24 mouse cellular contexts compared by ENCODE assay signal in genomic region chr4:124829671-124830070, GRCm38 (mm10). TPM values are rescaled to one million over a fixed set of nuclear protein-coding genes. Genes with fewer than 3 reads are reported as not detected.
"Had no signal": no experiment of that assay in that cellular context is flagged by ENCODE, and none has a peak within 500 bp of the region (broad histone marks: within the 10 kb centered on the region; RNA-seq: fewer than 3 reads in every experiment).

No protein-coding gene starts in this region.

- H3K4me3 ChIP-seq: kidney, embryonic 15.5 days; layer of hippocampus, adult 2 months; liver, embryonic 13.5 days; lung, embryonic 15.5 days; neural tube, embryonic 13.5 days; stomach, embryonic 15.5 days had no signal

- DNase-seq: kidney, adult 11 months; kidney, adult 8-10 months; kidney, postnatal 14 days; layer of hippocampus, adult 9-11 months; liver, embryonic 13.5 days; lung, postnatal 14 days; midbrain, embryonic 14.5 days; retina, postnatal 1 day; right cerebral cortex, postnatal 25 days; spleen, adult 18-20 months; thymus, adult 2 months; thymus, postnatal 14 days; thymus, postnatal 4 days had no signal

- H3K9ac ChIP-seq: kidney, embryonic 15.5 days; liver, embryonic 13.5 days; lung, embryonic 15.5 days; neural tube, embryonic 13.5 days; stomach, embryonic 15.5 days had no signal

- H3K27ac ChIP-seq: kidney, embryonic 15.5 days; layer of hippocampus, adult 2 months; liver, embryonic 13.5 days; lung, embryonic 15.5 days; neural tube, embryonic 13.5 days; stomach, embryonic 15.5 days had no signal

- H3K4me2 ChIP-seq: kidney, embryonic 15.5 days; liver, embryonic 13.5 days; lung, embryonic 15.5 days; midbrain, embryonic 11.5 days; neural tube, embryonic 13.5 days; stomach, embryonic 15.5 days had no signal

- H3K27me3 ChIP-seq: kidney, embryonic 15.5 days; liver, embryonic 13.5 days; lung, embryonic 15.5 days; neural tube, embryonic 13.5 days; stomach, embryonic 15.5 days had no signal

- H3K4me1 ChIP-seq: kidney, embryonic 15.5 days; liver, embryonic 13.5 days; lung, embryonic 15.5 days; neural tube, embryonic 13.5 days; stomach, embryonic 15.5 days had no signal

- H3K9me3 ChIP-seq: kidney, embryonic 15.5 days; liver, embryonic 13.5 days; lung, embryonic 15.5 days; neural tube, embryonic 13.5 days; stomach, embryonic 15.5 days had no signal

RNA-seq across cellular contexts. Expression of gene Maneal, which starts 32.3 kb away (rescaled TPM):
- total RNA-seq: megakaryocyte-erythroid progenitor cell, adult 5-6 weeks; neutrophil, adult 5-6 weeks had no signal
- polyA plus RNA-seq: liver, adult 2 months had no signal

RNA-seq across cellular contexts. Expression of gene Epha10, which starts 51.0 kb away (rescaled TPM):
- total RNA-seq: liver, adult 2 months; megakaryocyte progenitor cell, adult 5-6 weeks; megakaryocyte-erythroid progenitor cell, adult 5-6 weeks; neutrophil, adult 5-6 weeks had no signal
- polyA plus RNA-seq: liver, adult 2 months; liver, embryonic 13.5 days; liver, embryonic 16.5 days; lung, embryonic 15.5 days had no signal
